Mouse (Mus musculus) MEL-GATA-1-ER (cell line): Measurements from ENCODE around the gene Fkbp5.
"Not testable (repeated sequence)": the region's sequence is repeated elsewhere in the genome, so short reads cannot be mapped to it uniquely, and the experiment has no call there.

Source experiments
- DNase-seq: peaks from one replicate; pipeline ENCODE4 v3.0.0-alpha.2; 2012; ENCODE audit warnings: low read depth; ENCODE audit errors: extremely low read depth

Fkbp5 gene

GRCm38 (mm10) chr17:28517441-28517955 lies at the start of gene Fkbp5:
Fkbp5 (minus strand) TSS chr17:28517527.
- DNase-seq: no peak

- DNase-seq: no peak
These were observed 47.9 kb upstream of the Fkbp5 start for GRCm38 (mm10) chr17:28565181-28565580.

DNA sequence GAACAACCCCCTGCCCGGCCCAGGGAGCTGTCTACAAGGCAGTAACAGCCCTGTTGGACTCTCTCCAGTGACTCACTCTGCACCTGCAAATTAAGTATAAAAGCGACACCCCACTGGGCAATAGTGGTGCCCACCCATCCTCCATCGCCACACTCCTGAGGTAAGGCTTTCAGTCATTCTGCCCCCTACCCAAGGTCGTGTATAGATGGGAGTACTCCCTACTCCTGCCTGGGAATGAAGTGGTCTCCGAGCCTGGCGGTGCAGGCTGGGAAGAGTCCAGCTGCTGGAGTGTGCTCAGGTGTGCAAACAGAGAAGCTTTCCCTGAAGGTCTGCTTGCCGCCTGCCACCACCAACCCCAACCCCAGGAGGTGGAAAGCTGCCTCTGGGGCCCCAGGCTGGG lies 44.3 kb upstream of the Fkbp5 start:
- DNase-seq: no peak

- no peak for DNase-seq
These were observed 43.3 kb upstream of the Fkbp5 start, which contains the start of gene Clps for GRCm38 (mm10) chr17:28560598-28560997. Clps (minus strand) TSS chr17:28560766.

DNA sequence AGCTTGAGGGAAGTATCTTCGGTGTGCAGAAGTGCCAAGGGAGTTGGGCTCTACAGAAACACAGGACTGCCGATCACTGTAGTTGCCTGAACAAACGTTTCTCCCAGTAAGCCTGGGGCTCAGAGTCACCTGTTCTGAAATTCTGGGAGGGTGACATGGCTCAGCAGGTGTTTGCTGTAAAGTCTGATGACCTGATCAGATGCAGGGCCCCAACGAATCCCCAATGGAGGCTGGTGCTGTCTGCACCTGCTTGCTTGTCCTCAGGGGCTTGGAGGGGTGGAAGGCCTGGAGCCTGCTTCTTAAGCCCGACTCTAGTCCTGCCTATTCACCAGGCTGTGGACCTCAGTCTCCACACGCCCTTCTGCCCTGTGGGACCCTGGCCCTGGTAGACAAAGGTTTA lies 40.4 kb upstream of the Fkbp5 start:
- no peak for DNase-seq

DNA sequence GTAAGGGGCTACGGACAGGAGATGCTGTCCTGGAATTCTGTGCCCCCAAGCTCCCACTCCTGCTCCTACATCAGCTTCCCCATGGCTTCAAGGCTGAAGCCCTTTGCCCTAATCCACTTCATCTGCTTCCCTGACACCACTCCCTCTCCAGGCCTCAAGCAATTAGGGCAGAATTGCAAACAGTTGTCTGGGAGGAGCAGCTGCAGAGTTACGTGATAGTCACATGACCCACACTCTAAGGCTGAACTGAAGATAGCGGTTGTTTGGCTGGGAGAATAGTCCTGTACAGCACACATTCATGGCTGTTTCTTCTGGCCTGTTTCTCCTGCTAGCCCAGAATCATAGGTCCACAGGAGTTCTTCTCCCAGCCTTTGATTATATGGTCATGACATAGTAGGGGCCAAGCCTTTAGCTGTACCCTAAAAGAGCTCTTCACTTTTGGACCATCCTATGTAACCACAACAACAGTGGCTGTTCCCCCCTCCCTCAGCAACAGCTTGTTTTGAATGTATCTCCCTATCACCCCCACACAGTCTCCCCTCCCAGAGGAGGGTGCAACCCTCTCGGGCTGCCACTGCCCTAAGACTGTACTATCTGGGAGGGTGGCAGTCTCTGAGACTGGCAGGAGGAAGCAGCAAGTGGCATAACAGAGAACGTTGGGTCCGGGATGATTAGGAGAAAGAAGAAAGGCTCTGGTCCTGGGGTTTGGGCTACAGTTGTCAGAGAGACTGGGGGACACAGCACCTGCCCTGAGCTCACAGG lies 39.5 kb upstream of the Fkbp5 start:
- no peak for DNase-seq

DNA sequence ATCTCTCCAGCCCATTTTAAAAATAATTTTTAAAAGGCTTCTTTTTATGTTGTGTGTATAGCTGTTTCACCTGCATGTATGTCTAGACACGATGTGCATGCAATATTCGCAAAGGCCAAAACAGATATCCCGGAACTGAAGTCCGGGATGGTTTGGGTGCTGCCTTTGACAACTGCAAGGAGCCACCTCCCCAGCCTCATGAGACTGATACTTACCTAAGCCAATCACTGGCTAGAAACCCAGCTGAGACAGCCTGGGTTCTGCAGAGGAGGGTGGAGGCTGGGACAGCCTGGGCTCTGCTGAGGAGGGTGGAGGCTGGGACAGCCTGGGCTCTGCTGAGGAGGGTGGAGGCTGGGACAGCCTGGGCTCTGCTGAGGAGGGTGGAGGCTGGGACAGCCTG lies 36.7 kb upstream of the Fkbp5 start:
- not testable (repeated sequence) for DNase-seq

DNA sequence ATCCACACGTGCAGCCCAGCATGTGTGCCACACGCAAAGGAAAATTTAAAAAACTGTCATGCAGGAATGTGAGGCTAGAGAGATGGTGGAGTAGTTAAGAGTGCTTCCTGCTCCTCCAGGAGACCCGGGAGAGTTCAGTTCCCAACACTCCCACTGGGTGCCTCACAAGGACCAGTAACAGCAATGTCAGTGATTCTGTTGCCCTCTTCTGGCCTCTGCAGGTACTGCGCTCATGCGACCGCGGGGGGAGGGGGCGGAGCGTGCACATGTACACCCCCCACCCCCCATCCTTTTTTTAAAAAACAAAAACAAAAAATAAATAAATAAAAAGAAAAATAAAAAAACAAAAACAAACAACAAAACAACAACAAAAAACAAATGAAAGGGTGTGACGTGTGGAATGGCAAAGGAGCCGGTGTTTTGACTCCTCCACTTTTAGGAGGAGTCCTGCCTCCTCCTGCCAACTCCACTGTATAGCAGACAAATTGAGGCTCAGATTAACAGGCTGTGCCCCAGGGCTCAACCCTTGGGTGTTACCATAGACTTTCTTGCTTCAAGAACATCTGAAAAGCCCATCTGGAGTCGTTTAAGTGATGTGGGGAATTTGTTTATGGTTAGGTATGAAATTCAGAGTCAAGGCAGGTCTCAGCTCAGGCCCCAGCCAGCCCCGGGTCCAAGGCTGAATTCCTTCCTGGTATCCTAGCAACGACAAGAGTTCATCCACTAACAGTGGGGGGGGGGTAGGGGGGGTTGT lies 35.9 kb upstream of the Fkbp5 start:
- DNase-seq: peak; percentile 40

DNA sequence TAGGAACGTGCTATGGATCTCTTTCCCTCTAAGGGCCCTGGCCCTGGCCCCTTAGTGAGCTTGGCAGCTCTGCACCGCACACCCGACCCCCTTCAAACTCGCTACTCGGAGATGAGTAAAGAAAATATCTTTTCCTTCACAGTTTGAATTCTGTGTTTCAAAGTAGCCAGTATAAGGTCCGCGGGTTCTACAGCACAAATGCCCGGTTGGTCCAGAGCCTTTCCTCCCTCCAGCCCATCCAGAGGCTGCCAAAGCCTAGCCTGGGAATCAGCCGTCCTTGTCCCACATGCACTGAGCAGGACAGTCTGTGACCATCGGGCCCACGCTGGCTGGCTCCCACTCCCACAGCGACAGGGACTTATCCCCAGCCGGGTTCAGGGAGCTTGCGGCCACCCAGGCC lies 31.8 kb upstream of the Fkbp5 start, which contains the start of gene Clpsl2:
Clpsl2 (plus strand) TSS at position 301 of the 400 bp plus-strand sequence.
- DNase-seq: no peak

- no peak for DNase-seq
These were observed 31.2 kb upstream of the Fkbp5 start for GRCm38 (mm10) chr17:28548550-28548949.

GRCm38 (mm10) chr17:28546925-28547324 lies 29.6 kb upstream of the Fkbp5 start:
- no peak for DNase-seq

DNA sequence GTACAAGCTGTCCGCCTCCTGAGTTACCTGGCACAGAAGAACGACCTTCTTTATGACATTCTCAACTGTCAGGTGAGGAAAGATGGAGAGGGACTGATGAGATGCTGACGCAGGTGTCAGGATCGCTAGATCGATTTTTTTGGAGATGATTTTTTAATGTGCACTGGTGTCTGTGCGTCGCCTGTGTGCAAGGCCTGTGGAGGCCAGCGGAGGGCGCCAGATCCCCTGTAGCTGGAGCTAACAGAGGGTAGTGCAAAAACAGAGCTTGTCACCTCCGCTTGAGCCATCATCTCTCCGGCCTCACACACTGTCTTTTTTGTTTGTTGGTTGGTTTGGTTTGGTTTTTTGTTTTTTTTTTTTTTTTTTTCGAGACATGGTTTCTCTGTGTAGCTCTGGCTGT lies 20.6 kb upstream of the Fkbp5 start:
- DNase-seq: no peak

DNA sequence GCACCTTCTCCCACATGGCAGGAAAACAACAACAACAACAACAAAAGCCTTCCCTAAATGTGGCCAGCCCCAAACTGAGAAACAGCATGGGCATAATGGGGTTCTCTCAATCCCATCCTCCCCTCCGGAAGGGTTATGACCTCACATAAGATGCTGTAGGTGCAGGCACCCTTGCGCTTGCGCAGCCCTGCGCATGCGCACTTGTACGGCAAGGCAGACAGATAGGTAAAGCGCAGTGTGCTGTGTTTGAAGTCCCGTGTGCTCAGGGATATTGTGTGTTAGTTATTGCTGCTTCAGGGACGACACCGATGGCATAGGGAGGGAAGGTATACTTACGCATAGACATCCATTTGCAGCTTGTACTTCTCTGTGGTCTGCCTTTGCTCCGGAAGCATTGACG lies 16.0 kb upstream of the Fkbp5 start:
- DNase-seq: no peak

- no peak for DNase-seq
These were observed 15.2 kb upstream of the Fkbp5 start for GRCm38 (mm10) chr17:28532557-28532956.

GRCm38 (mm10) chr17:28531946-28532345 lies 14.6 kb upstream of the Fkbp5 start:
- no peak for DNase-seq

DNA sequence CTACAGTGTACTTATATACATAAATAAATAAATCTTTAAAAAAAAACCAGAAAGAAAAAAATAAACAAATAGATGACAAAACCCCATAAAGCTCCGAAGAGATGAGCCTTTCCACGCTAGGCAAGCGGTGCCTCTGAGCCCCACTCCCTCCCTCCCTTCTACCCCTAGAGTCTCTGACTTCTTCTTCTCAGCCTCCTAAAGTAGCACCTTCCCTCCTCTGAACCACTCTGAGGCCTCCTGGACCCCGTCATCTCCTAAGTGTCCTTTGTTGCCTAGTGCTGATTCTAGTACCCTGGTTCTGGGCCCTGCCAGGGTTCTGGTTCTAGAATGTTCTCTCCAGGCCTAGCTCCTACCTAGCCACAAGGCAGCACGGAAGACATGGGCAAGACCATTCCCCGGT lies 13.2 kb upstream of the Fkbp5 start, which contains the start of gene Armc12:
Armc12 (plus strand) TSS at position 301 of the 400 bp plus-strand sequence.
- no peak for DNase-seq

GRCm38 (mm10) chr17:28529116-28529515 lies 11.8 kb upstream of the Fkbp5 start:
- DNase-seq: no peak

GRCm38 (mm10) chr17:28528043-28528351 lies 10.7 kb upstream of the Fkbp5 start:
- DNase-seq: peak; percentile 59

DNA sequence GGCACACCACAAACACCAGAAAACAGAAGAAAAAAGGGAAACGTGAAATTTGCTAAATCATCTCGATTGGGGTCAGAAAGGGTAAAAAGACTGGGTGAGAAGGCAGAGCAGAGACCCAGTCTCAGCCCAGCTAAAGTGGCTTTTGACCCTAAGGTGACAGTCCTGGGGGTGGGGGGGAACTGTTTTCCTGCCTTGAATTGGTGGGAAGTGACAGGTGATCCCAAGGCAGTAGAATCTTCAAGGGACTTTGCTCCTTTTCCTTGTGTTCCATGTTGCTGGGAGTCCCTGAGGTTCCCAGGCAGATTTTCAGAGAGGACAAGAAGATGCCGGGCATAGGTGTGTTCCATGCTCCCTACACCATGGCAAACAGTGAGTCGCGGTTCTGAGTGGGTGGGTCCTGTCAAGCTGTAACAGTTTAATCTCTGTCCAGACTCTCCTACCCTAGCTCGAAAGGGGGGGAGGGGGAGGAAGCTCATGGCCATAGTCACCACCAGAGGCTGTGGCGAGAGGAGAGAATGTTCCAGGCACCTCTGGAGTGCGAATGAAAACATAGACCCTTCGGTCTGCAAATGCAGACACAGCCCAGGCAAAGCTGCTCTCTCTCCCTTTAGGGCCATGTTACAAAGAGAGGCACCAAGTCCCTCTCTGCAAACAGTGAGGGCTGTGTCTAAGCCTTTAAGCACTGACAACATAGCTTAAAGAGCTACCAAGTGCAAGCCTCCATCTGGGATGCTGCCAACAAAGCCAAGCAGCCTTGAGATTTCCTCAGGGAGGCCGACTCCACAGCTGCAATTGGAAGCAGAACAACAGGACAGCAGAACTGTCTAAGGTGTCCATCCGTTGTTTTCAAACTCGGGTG lies 10.1 kb upstream of the Fkbp5 start:
- DNase-seq: no peak

GRCm38 (mm10) chr17:28524831-28525430 lies 7.6 kb upstream of the Fkbp5 start:
- peak; percentile 42 for DNase-seq
